Mouse (Mus musculus) central nervous system, embryonic 11.5 days (tissue): Measurements from ENCODE around the gene Olfr45. TPM values are rescaled to one million over a fixed set of nuclear protein-coding genes. Genes with fewer than 3 reads are reported as not detected.

Experiments
- polyA plus RNA-seq: library from polyadenylated mRNA; depleted of rRNA; stranded (reverse); fragments of >200 nt; gene quantifications from 2 replicates; pipeline ENCODE4 v1.2.3, GENCODE M21; 2012; rRNA removed

Olfr45 gene
- not detected in 2 replicates for polyA plus RNA-seq

GRCm38 (mm10) chr7:140681651-140682050 is at the start of gene Olfr45:
Gene Olfr45, plus strand, starts transcription at chr7:140681951.

GRCm38 (mm10) chr7:140646152-140646551 is 35.6 kb upstream of the Olfr45 start, which contains the start of gene Olfr53:
Gene Olfr53, plus strand, starts transcription at chr7:140646452.

GRCm38 (mm10) chr7:140659630-140660029 is 22.1 kb upstream of the Olfr45 start, which contains the start of gene Olfr539:
Gene Olfr539, plus strand, starts transcription at chr7:140659930.

GRCm38 (mm10) chr7:140696967-140697366 is 15.2 kb downstream of the Olfr45 start, which contains the start of gene Olfr541:
Gene Olfr541, plus strand, starts transcription at chr7:140697267.

Other genes starting within 250 kb of the Olfr45 start
- not detected in 2 replicates for gene Olfr533, start 218.6 kb upstream of the Olfr45 start, polyA plus RNA-seq
- gene Olfr535, start 197.7 kb upstream of the Olfr45 start, polyA plus RNA-seq, result not detected in 2 replicates
- gene Olfr536, start 174.6 kb upstream of the Olfr45 start, polyA plus RNA-seq, result not detected in 2 replicates
- gene Olfr538, start 114.1 kb upstream of the Olfr45 start, polyA plus RNA-seq, result not detected in 2 replicates
- not detected in 2 replicates for gene Olfr46, start 80.7 kb upstream of the Olfr45 start, polyA plus RNA-seq
- gene Olfr61, start 53.0 kb upstream of the Olfr45 start, polyA plus RNA-seq, result not detected in 2 replicates
- not detected in 2 replicates for gene Olfr53, start 35.5 kb upstream of the Olfr45 start, polyA plus RNA-seq
- gene Olfr539, start 22.0 kb upstream of the Olfr45 start, polyA plus RNA-seq, result under 0.01 TPM in 2 replicates
- not detected in 2 replicates for gene Olfr541, start 15.3 kb downstream of the Olfr45 start, polyA plus RNA-seq
- gene Cyp2e1, start 81.8 kb downstream of the Olfr45 start, polyA plus RNA-seq, result not detected in 2 replicates
- gene Syce1, start 105.9 kb downstream of the Olfr45 start, polyA plus RNA-seq, result 0.12 and 0.24 TPM in 2 replicates
- 2.4 and 4.2 TPM in 2 replicates for gene Zfp941, start 140.2 kb downstream of the Olfr45 start, polyA plus RNA-seq
- 0.32 and 0.51 TPM in 2 replicates for gene Urah, start 153.1 kb downstream of the Olfr45 start, polyA plus RNA-seq
- gene Scgb1c1, start 163.6 kb downstream of the Olfr45 start, polyA plus RNA-seq, result not detected in 2 replicates
- not detected in 2 replicates for gene Odf3, start 165.9 kb downstream of the Olfr45 start, polyA plus RNA-seq
- 0.08 and 0.14 TPM in 2 replicates for gene Gm45785, start 174.4 kb downstream of the Olfr45 start, polyA plus RNA-seq
- gene Ric8a, start 175.0 kb downstream of the Olfr45 start, polyA plus RNA-seq, result 61.0 and 61.6 TPM in 2 replicates
- 21.6 and 24.4 TPM in 2 replicates for gene Bet1l, start 175.6 kb downstream of the Olfr45 start, polyA plus RNA-seq
- 167 and 206 TPM in 2 replicates for gene Psmd13, start 200.0 kb downstream of the Olfr45 start, polyA plus RNA-seq
- gene Sirt3, start 200.4 kb downstream of the Olfr45 start, polyA plus RNA-seq, result 22.4 and 26.1 TPM in 2 replicates
- 0.50 and 1.3 TPM in 2 replicates for gene Cox8b, start 218.5 kb downstream of the Olfr45 start, polyA plus RNA-seq
- 0.17 and 0.53 TPM in 2 replicates for gene Nlrp6, start 239.0 kb downstream of the Olfr45 start, polyA plus RNA-seq